Mouse (Mus musculus): Measurements from ENCODE around the gene Usp18.

DNA sequence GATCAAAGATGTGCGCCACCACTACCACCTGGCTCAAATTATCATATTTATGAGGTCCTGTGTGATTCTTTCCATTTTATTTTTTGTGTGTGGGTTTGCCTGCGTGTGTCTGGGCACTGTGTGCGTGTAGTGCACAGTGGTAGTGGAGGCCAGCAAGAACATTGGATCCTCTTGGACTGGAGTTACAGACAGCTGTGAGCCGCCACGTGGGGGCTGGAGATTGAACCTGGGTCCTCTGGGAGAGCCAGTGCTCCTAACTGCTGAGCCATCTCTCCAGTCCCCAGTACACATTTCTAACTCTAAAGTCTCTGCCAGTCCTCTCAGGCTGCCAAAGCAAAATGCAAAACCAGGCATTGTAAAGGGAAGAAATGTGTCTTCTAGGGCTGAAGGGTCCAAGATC lies 39.2 kb upstream of the Usp18 start:
- TF ChIP-seq POLR2A (IDR thresholded peaks at IDR 0.05; ENCODE audit: low read depth, low read length) (no peak), CTCF (conservative IDR thresholded peaks at IDR 0.05; ENCODE audit: insufficient read depth, insufficient read length, low read depth, low read length) (no peak)

All from kidney, adult 2 months (tissue).